Comparison of ENCODE assay signal across 11 mouse cellular contexts in the genomic region with DNA sequence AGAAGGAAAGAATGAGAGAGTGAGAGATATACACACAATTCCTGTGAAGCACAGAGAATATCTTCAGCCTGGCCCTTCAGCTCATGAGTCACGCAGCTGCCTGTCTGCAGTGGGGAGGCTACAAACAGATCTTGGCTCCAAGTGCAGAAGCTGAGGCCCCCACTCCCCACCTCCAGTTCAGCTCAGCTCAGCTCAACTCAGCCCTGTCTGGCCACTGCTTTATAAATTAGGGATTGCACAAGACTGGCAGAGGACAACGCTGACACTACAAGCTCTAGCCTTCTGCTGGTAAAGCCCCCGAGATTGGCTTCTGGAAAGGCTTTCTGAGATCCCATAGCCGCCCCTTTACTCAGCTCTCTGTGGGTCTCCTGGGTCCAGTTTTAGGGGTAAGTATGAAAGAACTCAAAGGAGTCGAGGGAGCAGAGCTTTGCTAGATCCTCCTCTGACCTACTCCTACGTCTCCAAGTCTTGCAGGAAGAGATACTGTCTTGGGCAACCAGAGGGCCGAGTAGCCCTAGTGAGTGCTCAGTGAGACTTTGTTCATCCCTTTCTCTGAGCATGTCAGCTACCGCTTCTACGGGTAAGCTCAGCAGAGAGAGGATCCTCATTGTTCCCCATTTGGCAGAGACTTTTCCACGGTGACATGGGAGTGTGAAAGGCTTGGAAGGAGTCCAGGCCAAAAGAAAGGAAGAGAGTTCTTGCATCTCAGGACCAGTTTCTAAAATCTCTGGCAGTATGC. TPM values are rescaled to one million over a fixed set of nuclear protein-coding genes. Genes with fewer than 3 reads are reported as not detected.
DNase-seq lines count a peak whose midpoint lies in the region; ATAC-seq lines count a peak whose summit lies in the region.
"Had no signal": no experiment of that assay in that cellular context is flagged by ENCODE, and none has a peak within 500 bp of the region (broad histone marks: within the 10 kb centered on the region; RNA-seq: fewer than 3 reads in every experiment).

No protein-coding gene starts in this region.

- no peak overlapping the region for H3K4me2 ChIP-seq in forebrain, embryonic 14.5 days (ENCODE audit: low read length)
- no peak overlapping the region for H3K4me2 ChIP-seq in forebrain, embryonic 16.5 days (ENCODE audit: low read length)
- no peak overlapping the region for H3K4me2 ChIP-seq in stomach, embryonic 15.5 days

- H3K36me3 ChIP-seq in forebrain, embryonic 14.5 days (ENCODE audit: control insufficient read depth, insufficient read depth, low read length), result no peaks in the 10 kb centered on the region
- no peaks in the 10 kb centered on the region for H3K36me3 ChIP-seq in forebrain, embryonic 16.5 days (ENCODE audit: control insufficient read depth, insufficient read depth)
- peaks cover 47% of the 10 kb centered on the region for H3K36me3 ChIP-seq in stomach, embryonic 15.5 days

- DNase-seq in forebrain, embryonic 14.5 days (ENCODE audit: low spot score), result peak; percentile 20
- peak; percentile 25 for DNase-seq in ovary, postnatal 14 days (ENCODE audit: low spot score)
- DNase-seq in ovary, postnatal 36 days (ENCODE audit: low spot score), result no peak
- DNase-seq in heart, postnatal 10 days, result peak; percentile 46 to 52
- DNase-seq in cerebellum, postnatal 14 days, result no peak
- DNase-seq: kidney, postnatal 10 days had no signal

- no peaks in the 10 kb centered on the region for H3K4me1 ChIP-seq in forebrain, embryonic 14.5 days (ENCODE audit: control insufficient read depth, insufficient read depth, low read length)
- H3K4me1 ChIP-seq in forebrain, embryonic 16.5 days (replicated peaks; ENCODE audit: control insufficient read depth, insufficient read depth, low read length), result no peaks in the 10 kb centered on the region
- no peaks in the 10 kb centered on the region for H3K4me1 ChIP-seq in stomach, embryonic 15.5 days

- intact Hi-C loops in heart, postnatal 10 days (cut with DNase I), result no loop called here

- no peaks in the 10 kb centered on the region for H3K27me3 ChIP-seq in forebrain, embryonic 14.5 days (replicated peaks; ENCODE audit: control insufficient read depth, insufficient read depth, low read length)
- H3K27me3 ChIP-seq in forebrain, embryonic 16.5 days (replicated peaks; ENCODE audit: control insufficient read depth, insufficient read depth, low read length), result no peaks in the 10 kb centered on the region
- no peaks in the 10 kb centered on the region for H3K27me3 ChIP-seq in stomach, embryonic 15.5 days (replicated peaks)
- H3K27me3 ChIP-seq: CH12.LX had no signal

- H3K27ac ChIP-seq in forebrain, embryonic 14.5 days (ENCODE audit: low read depth, low read length), result no peak overlapping the region
- no peak overlapping the region for H3K27ac ChIP-seq in forebrain, embryonic 16.5 days (ENCODE audit: low read length)
- H3K27ac ChIP-seq in stomach, embryonic 15.5 days, result 0 out of 2 replicates have a peak overlapping the region, but pooled peaks have one; percentile 1
- H3K27ac ChIP-seq: liver, embryonic 14.5 days had no signal

- no peak overlapping the region for H3K4me3 ChIP-seq in forebrain, embryonic 14.5 days (ENCODE audit: low read depth, low read length)
- H3K4me3 ChIP-seq in forebrain, embryonic 16.5 days (replicated peaks; ENCODE audit: low read length), result no peak overlapping the region
- H3K4me3 ChIP-seq in stomach, embryonic 15.5 days (replicated peaks), result no peak overlapping the region

- no peaks in the 10 kb centered on the region for H3K9me3 ChIP-seq in forebrain, embryonic 14.5 days (replicated peaks; ENCODE audit: control insufficient read depth, low read length)
- H3K9me3 ChIP-seq in forebrain, embryonic 16.5 days (ENCODE audit: control insufficient read depth, low read length), result no peaks in the 10 kb centered on the region
- no peaks in the 10 kb centered on the region for H3K9me3 ChIP-seq in stomach, embryonic 15.5 days

- ATAC-seq in forebrain, embryonic 14.5 days, result no peak
- no peak for ATAC-seq in forebrain, embryonic 16.5 days
- ATAC-seq in stomach, embryonic 15.5 days (ENCODE audit: insufficient read depth, low FRiP score, low read depth), result no peak
- no peak for ATAC-seq in cerebellum, adult (ENCODE audit: insufficient number of reproducible peaks, low FRiP score, low TSS enrichment)

- WGBS in forebrain, embryonic 14.5 days, result 67% methylated on average over 10 of the region's 10 CpGs
- WGBS in forebrain, embryonic 16.5 days, result 64% methylated on average over 10 of the region's 10 CpGs
- 68% methylated on average over 10 of the region's 10 CpGs for WGBS in stomach, embryonic 15.5 days

- H3K9ac ChIP-seq in forebrain, embryonic 14.5 days (ENCODE audit: low read length), result no peak overlapping the region
- no peak overlapping the region for H3K9ac ChIP-seq in forebrain, embryonic 16.5 days (replicated peaks; ENCODE audit: low read depth, low read length)
- H3K9ac ChIP-seq in stomach, embryonic 15.5 days, result no peak overlapping the region
- H3K9ac ChIP-seq: liver, embryonic 14.5 days had no signal

RNA-seq across cellular contexts. Expression of a gene that starts 26.5 kb away (rescaled TPM):
- 76.5 and 100 TPM in 2 replicates for polyA plus RNA-seq in forebrain, embryonic 14.5 days (2014; fragmentation: Nextera tagmentation; extraction: Ambion mirVana)
- 76.6 and 87.0 TPM in 2 replicates for polyA plus RNA-seq in forebrain, embryonic 16.5 days (2015; fragmentation: Nextera tagmentation; extraction: Ambion mirVana)
- 100 to 1,000 TPM; 117 to 118 TPM for total RNA-seq in heart, postnatal 10 days (2021)
- polyA plus RNA-seq in stomach, embryonic 15.5 days (2015; fragmentation: Nextera tagmentation; extraction: Ambion mirVana), result 130 and 138 TPM in 2 replicates

RNA-seq across cellular contexts. Expression of a gene that starts 37.5 kb away (rescaled TPM):
- 0.38 TPM in 2 replicates for polyA plus RNA-seq in forebrain, embryonic 14.5 days (2014; fragmentation: Nextera tagmentation; extraction: Ambion mirVana)
- 0.25 and 0.57 TPM in 2 replicates for polyA plus RNA-seq in forebrain, embryonic 16.5 days (2015; fragmentation: Nextera tagmentation; extraction: Ambion mirVana)
- under 1 TPM; 0.10 to 0.12 TPM for total RNA-seq in heart, postnatal 10 days (2021)
- 0.03 TPM in 1 of 2 replicates, not detected in the other for polyA plus RNA-seq in stomach, embryonic 15.5 days (2015; fragmentation: Nextera tagmentation; extraction: Ambion mirVana)

Comparison
In these comparisons a context has a peak if more than half of its experiments do, and no peak if none do; other contexts are left out.
1. DNase-seq: peak in forebrain, embryonic 14.5 days (single experiment), ovary, postnatal 14 days (single experiment) and heart, postnatal 10 days (2 of 2); none in ovary, postnatal 36 days (single experiment) and cerebellum, postnatal 14 days (0 of 2).